Mouse (Mus musculus) G1E (cell line): ENCODE measurements at regions not wholly inside any gene's neighbourhood (a gene's known extent, or its start where the extent isn't known, plus 50 kb on each side); places are given as distances from the start of the nearest gene placed in this dataset.

ENCODE experiments used
- ATAC-seq: 2 replicates; pipeline ENCODE4 v1.8.0; 2016; ENCODE audit warnings: mild to moderate bottlenecking; ENCODE audit not compliant: insufficient number of reproducible peaks, poor library complexity, low FRiP score, severe bottlenecking; ENCODE audit errors: extremely low read depth
- DNase-seq: peaks from one replicate; pipeline ENCODE4 v3.0.0; 2012; ENCODE audit warnings: low spot score
- H3K27me3 ChIP-seq: 2 replicates; pipeline ENCODE4 v1.6.1; 2012; ENCODE audit warnings: mild to moderate bottlenecking, low read length, inconsistent platforms; ENCODE audit not compliant: insufficient read depth
- H3K36me3 ChIP-seq: replicated peaks from 2 replicates; pipeline ENCODE3; 2012; ENCODE audit warnings: mild to moderate bottlenecking, inconsistent platforms
- H3K4me1 ChIP-seq: 2 replicates; pipeline ENCODE4 v1.6.1; 2012; ENCODE audit warnings: low read depth, low read length, inconsistent platforms, mixed read lengths; ENCODE audit not compliant: insufficient read depth
- H3K4me3 ChIP-seq: 2 replicates; pipeline ENCODE4 v1.5.1; 2012; ENCODE audit warnings: low read depth, mild to moderate bottlenecking, inconsistent platforms, low read length, moderate library complexity, mixed read lengths
- H3K9me3 ChIP-seq: replicated peaks from 2 replicates; pipeline ENCODE4 v1.6.1; 2012; ENCODE audit warnings: inconsistent platforms
- CTCF ChIP-seq: IDR thresholded peaks from 2 replicates; pipeline ENCODE4 v1.5.1; 2012; ENCODE audit warnings: low read depth, low read length, inconsistent platforms, mixed read lengths
- GATA1 ChIP-seq: IDR thresholded peaks from 2 replicates; pipeline ENCODE4 v1.6.1; 2012; ENCODE audit warnings: borderline replicate concordance, low read length, inconsistent platforms, mixed read lengths
- GATA2 ChIP-seq: IDR thresholded peaks from 2 replicates; pipeline ENCODE4 v1.6.1; 2012; ENCODE audit warnings: low read depth, low read length, inconsistent platforms, borderline replicate concordance
- POLR2AphosphoS5 ChIP-seq: IDR thresholded peaks from 2 replicates; pipeline ENCODE4 v1.6.1; 2012; ENCODE audit warnings: low read depth, low read length, inconsistent platforms; ENCODE audit not compliant: insufficient replicate concordance
- TAL1 ChIP-seq: conservative IDR thresholded peaks from 2 replicates; pipeline ENCODE4 v1.6.1; 2012; ENCODE audit warnings: low read depth, low read length, inconsistent platforms, mixed read lengths

GRCm38 (mm10) chr1:166876452-166876851, 124.8 kb upstream of the Fam78b start:
- Histone ChIP-seq H3K4me3 (no peak overlapping the region), H3K4me1 (no peaks in the 10 kb centered on the region), H3K36me3 (no peaks in the 10 kb centered on the region), H3K27me3 (no peaks in the 10 kb centered on the region), H3K9me3 (peaks cover 9% of the 10 kb centered on the region)
- TF ChIP-seq GATA1 (no peak), TAL1 (no peak), GATA2 (no peak), CTCF (no peak), POLR2AphosphoS5 (no peak)
- no peak for DNase-seq
- no peak for ATAC-seq

DNA sequence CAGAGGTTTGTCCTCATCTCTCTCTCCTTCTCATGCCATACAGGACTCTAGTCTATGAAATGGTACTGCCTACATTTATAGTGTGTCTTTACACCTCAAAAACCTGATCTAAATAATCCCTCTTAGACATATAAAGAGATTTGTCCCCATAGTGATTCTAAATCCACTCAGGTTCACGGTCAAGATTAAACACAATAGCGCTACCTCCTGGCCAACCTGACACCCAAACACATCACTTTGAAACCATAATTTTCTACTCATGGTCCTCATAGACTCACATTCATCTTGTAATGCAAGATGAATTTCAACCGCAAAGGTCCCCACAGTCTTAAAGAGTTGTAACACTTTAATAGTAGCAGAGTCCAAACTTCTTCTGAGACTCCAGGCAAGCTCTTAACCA, 118.0 kb upstream of the Fam78b start:
- no peak overlapping the region for H3K4me3 ChIP-seq
- DNase-seq (no peak), ATAC-seq (no peak)
- TF ChIP-seq TAL1 (no peak), GATA1 (no peak), GATA2 (no peak), POLR2AphosphoS5 (no peak), CTCF (no peak)
- no peaks in the 10 kb centered on the region for H3K36me3 ChIP-seq
- H3K4me1 ChIP-seq: no peaks in the 10 kb centered on the region
- no peaks in the 10 kb centered on the region for H3K27me3 ChIP-seq
- peaks cover 12% of the 10 kb centered on the region for H3K9me3 ChIP-seq

GRCm38 (mm10) chr1:166895945-166896344, 105.3 kb upstream of the Fam78b start:
- no peaks in the 10 kb centered on the region for H3K4me1 ChIP-seq
- no peak for ATAC-seq
- H3K27me3 ChIP-seq: no peaks in the 10 kb centered on the region
- no peaks in the 10 kb centered on the region for H3K36me3 ChIP-seq
- H3K4me3 ChIP-seq: no peak overlapping the region
- TF ChIP-seq GATA2 (no peak), POLR2AphosphoS5 (no peak), CTCF (no peak), GATA1 (no peak), TAL1 (no peak)
- no peak for DNase-seq
- peaks cover 31% of the 10 kb centered on the region for H3K9me3 ChIP-seq

- Histone ChIP-seq H3K36me3 (no peaks in the 10 kb centered on the region), H3K9me3 (peaks cover 38% of the 10 kb centered on the region), H3K4me1 (no peaks in the 10 kb centered on the region), H3K27me3 (no peaks in the 10 kb centered on the region), H3K4me3 (no peak overlapping the region)
- ATAC-seq (no peak), DNase-seq (no peak)
- TF ChIP-seq CTCF (no peak), POLR2AphosphoS5 (no peak), GATA1 (no peak), TAL1 (no peak), GATA2 (no peak)
These were observed 102.5 kb upstream of the Fam78b start for GRCm38 (mm10) chr1:166898741-166899140.

GRCm38 (mm10) chr1:166899238-166899637, 102.0 kb upstream of the Fam78b start:
- Histone ChIP-seq H3K36me3 (no peaks in the 10 kb centered on the region), H3K4me1 (no peaks in the 10 kb centered on the region), H3K27me3 (no peaks in the 10 kb centered on the region), H3K4me3 (no peak overlapping the region), H3K9me3 (peaks cover 36% of the 10 kb centered on the region)
- TF ChIP-seq GATA1 (no peak), TAL1 (no peak), GATA2 (no peak), CTCF (no peak), POLR2AphosphoS5 (no peak)
- no peak for DNase-seq
- ATAC-seq: no peak

DNA sequence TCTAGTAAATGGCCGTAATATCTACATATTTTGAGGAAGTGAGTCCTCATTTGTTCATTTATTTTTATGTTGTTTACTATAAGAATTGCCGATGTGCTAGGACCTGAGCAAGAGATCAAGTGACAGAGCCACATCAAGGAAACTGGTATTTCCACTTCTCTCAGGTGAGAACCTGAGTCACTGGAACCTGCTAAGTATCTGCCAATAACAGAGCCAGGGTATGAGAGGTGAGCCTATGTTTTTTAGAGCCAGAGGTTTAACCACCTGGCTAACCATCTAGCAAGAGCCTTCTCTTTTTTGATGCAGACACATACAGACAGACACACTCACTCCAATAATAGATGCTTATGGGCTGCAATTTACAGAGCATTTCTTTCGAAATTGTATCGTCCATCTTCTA, 101.2 kb upstream of the Fam78b start:
- Histone ChIP-seq H3K27me3 (no peaks in the 10 kb centered on the region), H3K4me3 (no peak overlapping the region)

GRCm38 (mm10) chr1:166900441-166901161, 100.6 kb upstream of the Fam78b start:
- no peak for DNase-seq
- H3K9me3 ChIP-seq: peaks cover 38% of the 10 kb centered on the region
- TF ChIP-seq POLR2AphosphoS5 (no peak), GATA1 (no peak), TAL1 (no peak), GATA2 (no peak), CTCF (no peak)
- ATAC-seq: no peak
- H3K36me3 ChIP-seq: no peaks in the 10 kb centered on the region
- H3K4me3 ChIP-seq: no peak overlapping the region
- no peaks in the 10 kb centered on the region for H3K4me1 ChIP-seq
- H3K27me3 ChIP-seq: no peaks in the 10 kb centered on the region

More for the DNA sequence above, 101.2 kb upstream of the Fam78b start:
- ATAC-seq (no peak), DNase-seq (no peak)
- H3K4me1 ChIP-seq: no peaks in the 10 kb centered on the region
- TF ChIP-seq CTCF: no peak
- TF ChIP-seq TAL1: no peak
- no peak for TF ChIP-seq GATA2
- no peak for TF ChIP-seq POLR2AphosphoS5
- TF ChIP-seq GATA1: no peak
- H3K36me3 ChIP-seq: no peaks in the 10 kb centered on the region
- H3K9me3 ChIP-seq: peaks cover 40% of the 10 kb centered on the region
